Mouse (Mus musculus): Measurements from ENCODE around the gene Tmem59l. TPM values are rescaled to one million over a fixed set of nuclear protein-coding genes. Genes with fewer than 3 reads are reported as not detected.

The Tmem59l gene
- polyA plus RNA-seq (2012; rRNA removed) = 62.6 and 62.9 TPM in 2 replicates

DNA sequence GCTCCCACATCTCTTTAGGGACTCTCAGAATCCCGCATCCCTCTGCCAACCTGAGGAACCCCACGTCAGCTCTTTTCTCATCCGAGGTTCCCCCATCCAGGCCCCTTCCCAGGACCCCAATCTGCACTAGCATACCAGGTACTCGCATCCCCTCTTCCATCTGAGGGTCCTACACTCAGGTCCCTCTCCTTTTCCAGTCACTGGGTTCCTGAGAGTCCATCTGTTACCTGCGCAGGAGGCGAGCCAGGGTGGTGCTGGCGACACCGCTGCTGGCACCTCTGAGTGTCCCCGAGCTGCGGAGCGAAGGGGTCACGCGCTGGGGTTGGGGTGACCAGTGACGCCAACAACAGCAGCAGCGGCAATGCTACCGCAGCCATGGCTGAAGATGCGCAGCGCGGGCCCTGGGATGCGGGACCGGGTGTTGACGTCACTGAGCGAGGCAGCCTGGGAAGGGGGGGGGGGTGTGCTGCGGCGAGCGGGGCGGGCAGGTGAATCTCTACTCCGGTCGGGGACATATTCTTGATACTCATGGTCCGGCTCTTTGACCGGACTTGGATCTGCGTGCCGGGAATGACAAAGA lies at the start of gene Tmem59l:
TSS of gene Tmem59l (minus strand) at position 418 of the 580 bp plus-strand sequence.
- TF ChIP-seq CTCF (IDR thresholded peaks at IDR 0.05; ENCODE audit: control insufficient read depth, insufficient read depth, insufficient replicate concordance, low read depth, low read length) (no peak), POLR2A (IDR thresholded peaks at IDR 0.05; ENCODE audit: control insufficient read depth, low read depth, low read length) (no peak; the same call in 1 of the 2 replicates)
- H3K4me3 ChIP-seq (ENCODE audit: control insufficient read depth, low read depth, low read length) = peak within 1 kb of the TSS; percentile 83
- no peaks in the 10 kb centered on the region for H3K36me3 ChIP-seq (ENCODE audit: control insufficient read depth, insufficient read depth, low read length)
- peak within 1 kb of the TSS; percentile 86 for H3K27ac ChIP-seq (ENCODE audit: control insufficient read depth, insufficient read depth, low read depth, low read length)
- peaks cover 3% of the 10 kb centered on the region for H3K27me3 ChIP-seq (ENCODE audit: control insufficient read depth, insufficient read depth, low read length)
- peaks cover 40% of the 10 kb centered on the region for H3K4me1 ChIP-seq (ENCODE audit: control insufficient read depth, insufficient read depth, low read length)

DNA sequence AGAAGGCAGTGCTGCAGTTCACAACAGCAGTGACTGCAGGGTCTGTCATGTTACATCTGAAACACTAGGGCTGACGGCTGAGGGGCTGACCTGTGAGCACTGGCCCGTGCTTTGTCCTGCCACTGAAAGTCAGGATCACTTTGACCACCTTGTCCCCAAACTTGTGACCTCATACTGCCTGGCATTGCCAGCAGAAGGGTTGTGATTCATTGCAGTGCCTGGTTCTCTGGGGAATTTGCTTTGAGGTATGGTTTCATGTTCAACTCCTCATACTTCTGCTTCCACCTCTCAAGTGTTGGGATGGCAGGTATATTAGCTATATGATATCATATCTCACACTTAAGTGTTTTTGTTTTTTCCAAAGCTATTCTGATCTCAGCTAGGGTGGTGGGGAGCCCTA lies 48.5 kb upstream of the Tmem59l start:
- no peaks in the 10 kb centered on the region for H3K27me3 ChIP-seq (ENCODE audit: control insufficient read depth, insufficient read depth, low read length)
- H3K27ac ChIP-seq (ENCODE audit: control insufficient read depth, insufficient read depth, low read depth, low read length) = no peak overlapping the region
- TF ChIP-seq CTCF (IDR thresholded peaks at IDR 0.05; ENCODE audit: control insufficient read depth, insufficient read depth, insufficient replicate concordance, low read depth, low read length) = no peak
- no peak for TF ChIP-seq POLR2A (IDR thresholded peaks at IDR 0.05; ENCODE audit: control insufficient read depth, low read depth, low read length)
- H3K4me1 ChIP-seq (ENCODE audit: control insufficient read depth, insufficient read depth, low read length) = peaks cover 10% of the 10 kb centered on the region
- no peak overlapping the region for H3K4me3 ChIP-seq (ENCODE audit: control insufficient read depth, low read depth, low read length)
- peaks cover 1% of the 10 kb centered on the region for H3K36me3 ChIP-seq (ENCODE audit: control insufficient read depth, insufficient read depth, low read length)

DNA sequence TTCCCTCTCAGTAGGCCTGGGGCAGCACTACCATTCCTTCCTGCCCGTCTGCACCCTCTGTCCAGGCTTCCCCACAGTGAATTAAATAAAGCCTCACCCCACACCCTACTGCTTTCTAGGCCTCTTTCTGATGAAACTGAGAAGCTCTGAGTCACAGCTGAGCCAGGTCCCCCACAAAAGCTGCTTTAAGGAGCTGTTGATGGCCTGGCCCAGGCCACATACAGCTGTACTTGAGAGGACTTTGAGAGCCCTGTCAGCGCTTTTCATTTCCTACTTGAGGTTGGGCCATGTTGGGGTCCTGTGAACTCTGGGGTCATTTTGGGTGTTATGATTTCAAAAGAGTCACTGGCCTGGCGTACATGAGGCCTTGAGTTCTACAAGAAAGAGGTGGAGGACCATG lies 48.1 kb upstream of the Tmem59l start:
- Histone ChIP-seq H3K27me3 (ENCODE audit: control insufficient read depth, insufficient read depth, low read length) (no peaks in the 10 kb centered on the region), H3K36me3 (ENCODE audit: control insufficient read depth, insufficient read depth, low read length) (peaks cover 1% of the 10 kb centered on the region), H3K4me3 (ENCODE audit: control insufficient read depth, low read depth, low read length) (no peak overlapping the region), H3K4me1 (ENCODE audit: control insufficient read depth, insufficient read depth, low read length) (peaks cover 7% of the 10 kb centered on the region), H3K27ac (ENCODE audit: control insufficient read depth, insufficient read depth, low read depth, low read length) (no peak overlapping the region)
- no peak for TF ChIP-seq POLR2A (IDR thresholded peaks at IDR 0.05; ENCODE audit: control insufficient read depth, low read depth, low read length)
- TF ChIP-seq CTCF (IDR thresholded peaks at IDR 0.05; ENCODE audit: control insufficient read depth, insufficient read depth, insufficient replicate concordance, low read depth, low read length) = no peak

DNA sequence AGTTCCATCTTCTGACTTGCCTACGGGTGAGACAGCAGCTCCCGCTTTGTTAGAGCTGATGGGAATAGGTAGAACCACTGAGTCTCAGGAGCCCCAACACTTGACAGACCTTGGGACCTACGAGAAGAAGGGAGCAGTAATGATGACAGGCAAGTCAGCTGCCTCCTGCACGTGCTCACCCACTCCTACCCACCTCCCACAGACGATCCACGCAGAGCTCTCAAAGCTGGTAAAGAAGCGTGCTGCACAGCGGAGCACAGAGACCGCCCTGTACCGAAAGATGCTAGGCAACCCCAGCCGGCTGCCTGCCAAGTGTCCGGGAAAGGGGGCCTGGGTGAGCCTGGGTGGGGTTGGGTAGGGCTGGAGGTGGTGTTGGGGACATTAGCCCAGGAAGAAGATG lies 47.1 kb upstream of the Tmem59l start:
- Histone ChIP-seq H3K36me3 (ENCODE audit: control insufficient read depth, insufficient read depth, low read length) (peaks cover 1% of the 10 kb centered on the region), H3K27me3 (ENCODE audit: control insufficient read depth, insufficient read depth, low read length) (no peaks in the 10 kb centered on the region), H3K4me1 (ENCODE audit: control insufficient read depth, insufficient read depth, low read length) (peaks cover 7% of the 10 kb centered on the region; the same call in 1 of the 2 replicates), H3K4me3 (ENCODE audit: control insufficient read depth, low read depth, low read length) (no peak overlapping the region), H3K27ac (ENCODE audit: control insufficient read depth, insufficient read depth, low read depth, low read length) (no peak overlapping the region)
- TF ChIP-seq POLR2A (IDR thresholded peaks at IDR 0.05; ENCODE audit: control insufficient read depth, low read depth, low read length) (no peak), CTCF (IDR thresholded peaks at IDR 0.05; ENCODE audit: control insufficient read depth, insufficient read depth, insufficient replicate concordance, low read depth, low read length) (no peak)

DNA sequence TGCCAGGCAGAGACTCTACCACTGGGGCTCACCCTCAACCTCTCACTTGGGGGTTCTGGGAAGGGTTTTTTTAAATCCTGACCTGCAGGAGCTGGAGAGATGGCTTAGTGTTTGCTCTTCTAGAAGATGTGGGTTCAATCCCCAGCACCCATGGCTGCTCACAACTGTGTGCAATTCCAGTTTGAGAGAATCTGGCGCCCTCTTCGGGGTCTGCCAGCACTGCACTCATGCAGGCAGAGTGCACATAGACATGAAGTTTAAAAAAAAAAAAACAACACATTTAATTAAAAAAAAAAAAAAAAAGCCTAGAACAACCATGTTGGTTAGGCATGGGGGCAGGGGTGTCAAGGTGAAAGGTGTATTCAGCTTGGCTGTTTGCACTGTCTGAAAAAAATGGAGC lies 43.2 kb upstream of the Tmem59l start:
- Histone ChIP-seq H3K36me3 (ENCODE audit: control insufficient read depth, insufficient read depth, low read length) (peaks cover 1% of the 10 kb centered on the region), H3K27ac (ENCODE audit: control insufficient read depth, insufficient read depth, low read depth, low read length) (no peak overlapping the region), H3K27me3 (ENCODE audit: control insufficient read depth, insufficient read depth, low read length) (no peaks in the 10 kb centered on the region), H3K4me1 (ENCODE audit: control insufficient read depth, insufficient read depth, low read length) (peaks cover 10% of the 10 kb centered on the region), H3K4me3 (ENCODE audit: control insufficient read depth, low read depth, low read length) (no peak overlapping the region)
- TF ChIP-seq CTCF (IDR thresholded peaks at IDR 0.05; ENCODE audit: control insufficient read depth, insufficient read depth, insufficient replicate concordance, low read depth, low read length) = no peak
- no peak for TF ChIP-seq POLR2A (IDR thresholded peaks at IDR 0.05; ENCODE audit: control insufficient read depth, low read depth, low read length)

DNA sequence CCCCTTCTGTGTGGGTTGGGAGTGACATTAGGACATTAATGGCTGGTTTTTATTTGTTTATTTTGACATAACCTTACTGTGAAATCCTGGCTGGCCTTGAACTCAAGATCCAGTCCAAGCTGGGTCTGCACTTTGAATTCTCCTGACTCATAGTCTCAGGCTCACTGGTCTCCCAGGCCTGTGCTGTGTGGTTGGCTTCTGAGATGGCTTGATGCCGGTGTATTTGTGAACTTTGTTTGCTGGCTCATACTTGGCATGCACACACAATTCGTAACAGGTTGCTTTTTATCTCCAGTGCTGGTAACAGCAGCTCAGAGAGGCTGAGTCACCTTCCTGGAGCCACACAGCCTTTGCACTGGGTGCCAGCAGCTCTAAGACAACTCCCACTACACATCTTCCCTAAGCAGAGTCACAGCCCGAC lies 42.6 kb upstream of the Tmem59l start:
- Histone ChIP-seq H3K4me3 (ENCODE audit: control insufficient read depth, low read depth, low read length) (no peak overlapping the region), H3K36me3 (ENCODE audit: control insufficient read depth, insufficient read depth, low read length) (peaks cover 1% of the 10 kb centered on the region), H3K27ac (ENCODE audit: control insufficient read depth, insufficient read depth, low read depth, low read length) (no peak overlapping the region), H3K4me1 (ENCODE audit: control insufficient read depth, insufficient read depth, low read length) (peaks cover 10% of the 10 kb centered on the region), H3K27me3 (ENCODE audit: control insufficient read depth, insufficient read depth, low read length) (no peaks in the 10 kb centered on the region)
- TF ChIP-seq POLR2A (IDR thresholded peaks at IDR 0.05; ENCODE audit: control insufficient read depth, low read depth, low read length) (no peak), CTCF (IDR thresholded peaks at IDR 0.05; ENCODE audit: control insufficient read depth, insufficient read depth, insufficient replicate concordance, low read depth, low read length) (no peak)

DNA sequence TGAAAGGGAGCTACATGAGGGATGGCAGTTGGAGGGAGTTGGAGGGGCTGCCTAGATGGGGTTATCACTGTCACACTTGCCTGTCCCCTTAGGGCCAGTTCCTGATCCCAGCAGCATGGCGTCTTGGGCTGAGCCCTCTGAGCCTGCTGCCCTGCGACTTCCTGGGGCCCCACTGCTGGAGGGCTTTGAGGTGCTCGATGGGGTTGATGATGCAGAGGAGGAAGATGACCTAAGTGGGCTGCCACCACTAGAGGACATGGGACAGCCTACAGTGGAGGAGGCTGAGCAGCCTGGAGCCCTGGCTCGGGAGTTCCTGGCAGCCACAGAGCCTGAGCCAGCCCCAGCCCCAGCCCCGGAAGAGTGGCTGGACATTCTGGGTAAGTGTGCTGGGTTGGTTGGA lies 42.1 kb upstream of the Tmem59l start:
- Histone ChIP-seq H3K4me3 (ENCODE audit: control insufficient read depth, low read depth, low read length) (no peak overlapping the region), H3K27ac (ENCODE audit: control insufficient read depth, insufficient read depth, low read depth, low read length) (no peak overlapping the region; the same call in 1 of the 2 replicates), H3K36me3 (ENCODE audit: control insufficient read depth, insufficient read depth, low read length) (peaks cover 1% of the 10 kb centered on the region), H3K4me1 (ENCODE audit: control insufficient read depth, insufficient read depth, low read length) (peaks cover 10% of the 10 kb centered on the region), H3K27me3 (ENCODE audit: control insufficient read depth, insufficient read depth, low read length) (no peaks in the 10 kb centered on the region)
- TF ChIP-seq CTCF (IDR thresholded peaks at IDR 0.05; ENCODE audit: control insufficient read depth, insufficient read depth, insufficient replicate concordance, low read depth, low read length) (no peak), POLR2A (IDR thresholded peaks at IDR 0.05; ENCODE audit: control insufficient read depth, low read depth, low read length) (no peak)

Measured in testis, adult 2 months (tissue).